Mouse (Mus musculus) CD4-positive helper T cell, adult 2 months (primary cell): ENCODE results near the gene Ces1b.

Experiments
- DNase-seq: peaks from one replicate; pipeline ENCODE4 v3.0.0-alpha.2; 2012; ENCODE audit warnings: low read depth, missing footprints, low spot score

Ces1b gene

DNA sequence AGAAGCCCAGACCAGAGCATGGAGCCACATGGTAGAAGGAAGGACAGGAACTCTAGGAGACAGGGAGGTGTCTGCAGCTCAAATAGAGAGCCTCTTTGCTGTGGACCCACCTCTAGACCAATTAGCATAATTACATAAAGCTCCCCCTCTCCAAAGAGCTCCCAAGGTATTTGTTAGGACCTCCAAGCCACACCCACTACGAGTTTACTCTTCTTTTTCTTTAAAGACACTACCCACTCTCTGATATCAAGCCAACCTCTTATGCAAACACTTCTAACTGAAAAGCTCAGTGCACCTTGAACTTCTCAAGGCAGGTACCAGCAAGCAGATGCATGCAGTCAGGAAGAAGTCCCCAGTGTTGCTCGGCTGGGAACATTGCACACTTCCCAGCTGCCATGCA, at the start of gene Ces1b:
Gene Ces1b (minus strand): TSS at position 131 of the 400 bp plus-strand sequence.
- no peak for DNase-seq

DNA sequence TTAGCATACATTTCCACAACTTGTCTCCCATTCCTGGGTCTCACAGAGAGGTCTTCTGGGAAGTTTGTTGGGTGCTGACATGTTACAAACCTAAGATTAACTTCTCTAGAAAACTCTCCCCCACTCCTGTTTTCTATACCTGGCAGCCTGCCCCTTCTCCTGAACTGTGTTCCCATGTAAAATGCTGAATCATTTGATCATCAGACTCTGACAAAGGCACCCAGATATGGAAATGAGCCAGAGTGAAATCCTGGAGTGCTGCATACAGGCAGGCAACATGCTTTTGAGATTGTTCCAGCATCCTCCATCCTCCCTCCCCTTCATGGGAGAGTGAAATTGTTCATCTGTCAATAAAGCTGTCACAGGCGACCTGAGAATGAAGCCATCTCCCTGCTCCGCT, 46.7 kb upstream of the Ces1b start:
- DNase-seq: no peak

DNA sequence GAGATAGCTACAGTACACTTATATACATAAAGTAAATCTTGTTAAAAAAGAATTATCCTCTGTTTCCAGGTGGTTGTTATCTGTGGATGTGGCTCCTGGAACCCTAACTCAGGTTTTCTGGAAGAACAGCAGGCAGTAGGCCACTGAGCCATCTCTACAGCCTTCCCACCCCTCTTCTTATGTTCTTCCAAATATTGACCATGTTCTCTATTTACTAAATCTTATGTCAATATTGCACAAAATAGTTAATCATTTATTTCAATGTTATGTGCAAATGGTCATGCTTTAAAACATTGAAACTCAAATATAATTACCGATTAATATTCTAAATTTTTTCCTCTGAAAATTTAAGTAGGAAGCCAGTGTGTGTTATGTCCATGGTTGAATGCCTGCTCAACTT, 42.2 kb upstream of the Ces1b start:
- DNase-seq: no peak

DNA sequence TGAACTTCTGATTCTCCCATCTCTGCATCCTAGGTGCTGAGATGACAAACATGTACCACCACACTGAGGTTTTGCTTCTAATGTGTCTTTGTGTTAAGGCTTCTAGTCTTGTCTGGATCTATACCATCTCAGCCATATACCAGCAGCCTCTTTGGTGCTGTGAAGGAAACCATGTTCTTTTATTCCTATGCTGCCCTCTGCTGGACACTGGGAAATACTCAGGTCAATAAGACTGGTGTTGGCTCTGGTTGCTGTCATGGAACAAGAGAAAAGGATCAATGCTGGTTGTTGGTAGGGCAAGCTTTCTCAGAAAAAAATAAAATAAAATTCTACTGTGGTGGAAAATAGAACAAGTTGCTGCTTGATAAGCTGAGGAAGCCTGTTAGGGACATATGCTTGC, 15.6 kb upstream of the Ces1b start:
- no peak for DNase-seq

DNA sequence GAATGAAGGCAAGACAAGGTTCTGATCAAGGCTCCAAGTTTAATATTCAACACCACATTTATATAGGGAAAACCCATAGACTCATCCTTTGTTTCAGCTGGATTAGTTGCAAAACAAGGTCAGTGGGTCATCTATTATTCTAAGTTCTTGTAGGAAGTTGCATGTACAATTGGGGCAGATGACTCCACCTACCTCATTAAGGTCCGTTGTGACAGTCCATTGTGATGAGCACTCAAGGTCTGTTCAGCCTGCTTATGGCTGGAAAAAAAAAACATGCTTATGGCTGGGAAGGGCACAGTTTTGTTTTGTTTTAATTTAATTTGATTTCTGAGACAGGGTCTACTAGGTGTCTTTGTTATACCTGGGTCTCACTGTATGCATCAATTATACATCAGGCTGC, 11.5 kb upstream of the Ces1b start:
- no peak for DNase-seq

DNA sequence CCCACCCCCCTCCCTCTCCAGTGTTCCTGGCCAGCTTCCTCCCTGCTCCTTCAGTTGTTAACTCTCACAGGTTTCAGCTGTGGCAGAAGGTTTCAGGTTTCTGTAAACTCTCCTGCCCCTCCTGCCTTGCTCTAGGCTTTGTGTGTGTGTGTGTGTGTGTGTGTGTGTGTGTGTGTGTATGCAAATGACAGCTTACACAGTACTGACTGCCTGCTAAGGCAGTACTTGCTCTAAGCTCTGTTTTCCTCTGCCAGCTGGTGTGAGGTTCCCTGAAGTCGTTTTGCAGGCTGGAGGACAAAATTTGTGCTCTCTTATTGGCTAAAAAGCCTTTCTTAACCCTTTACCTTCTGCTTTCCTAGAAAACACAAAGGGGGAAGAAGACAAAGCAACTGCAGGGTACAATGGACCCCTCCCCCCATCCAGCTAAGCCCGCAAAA, 8.9 kb upstream of the Ces1b start:
- no peak for DNase-seq

DNA sequence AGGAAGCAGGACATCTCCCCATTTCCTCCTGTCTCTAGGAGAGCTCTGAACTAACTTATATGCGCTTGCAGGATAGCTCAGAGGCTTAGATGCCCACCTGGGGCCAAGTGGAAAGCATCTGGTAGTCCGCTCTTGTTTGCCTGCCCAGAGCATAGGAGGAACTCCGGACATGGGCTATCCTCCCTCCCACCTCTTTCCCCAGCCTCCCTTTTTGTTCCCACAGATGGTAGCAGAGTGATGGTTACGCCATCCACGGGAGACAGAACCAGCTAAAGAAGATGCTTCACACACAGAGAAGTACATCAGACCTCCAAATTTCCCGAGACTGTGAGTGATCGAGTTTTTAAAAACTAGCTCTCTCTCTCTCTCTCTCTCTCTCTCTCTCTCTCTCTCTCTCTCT, 8.4 kb upstream of the Ces1b start:
- DNase-seq: no peak

DNA sequence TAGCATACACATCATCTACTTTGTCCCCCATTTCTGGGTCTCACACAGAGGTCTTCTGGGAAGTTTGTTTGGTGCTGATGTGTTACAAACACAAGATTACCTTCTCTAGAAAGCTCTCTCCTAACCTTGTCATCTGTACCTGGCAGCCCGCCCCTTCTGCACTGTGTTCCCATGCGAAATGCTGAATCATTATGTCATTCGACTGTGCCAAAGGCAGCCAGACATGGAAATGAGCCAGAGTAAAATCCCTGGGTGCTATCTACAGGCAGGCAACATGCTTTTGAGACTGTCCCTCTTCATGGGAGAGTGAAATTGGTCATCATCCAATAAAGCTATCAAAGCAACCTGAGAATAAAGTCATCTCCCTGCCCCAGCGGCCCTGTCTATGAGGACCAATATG, 4.6 kb downstream of the Ces1b start:
- no peak for DNase-seq

DNA sequence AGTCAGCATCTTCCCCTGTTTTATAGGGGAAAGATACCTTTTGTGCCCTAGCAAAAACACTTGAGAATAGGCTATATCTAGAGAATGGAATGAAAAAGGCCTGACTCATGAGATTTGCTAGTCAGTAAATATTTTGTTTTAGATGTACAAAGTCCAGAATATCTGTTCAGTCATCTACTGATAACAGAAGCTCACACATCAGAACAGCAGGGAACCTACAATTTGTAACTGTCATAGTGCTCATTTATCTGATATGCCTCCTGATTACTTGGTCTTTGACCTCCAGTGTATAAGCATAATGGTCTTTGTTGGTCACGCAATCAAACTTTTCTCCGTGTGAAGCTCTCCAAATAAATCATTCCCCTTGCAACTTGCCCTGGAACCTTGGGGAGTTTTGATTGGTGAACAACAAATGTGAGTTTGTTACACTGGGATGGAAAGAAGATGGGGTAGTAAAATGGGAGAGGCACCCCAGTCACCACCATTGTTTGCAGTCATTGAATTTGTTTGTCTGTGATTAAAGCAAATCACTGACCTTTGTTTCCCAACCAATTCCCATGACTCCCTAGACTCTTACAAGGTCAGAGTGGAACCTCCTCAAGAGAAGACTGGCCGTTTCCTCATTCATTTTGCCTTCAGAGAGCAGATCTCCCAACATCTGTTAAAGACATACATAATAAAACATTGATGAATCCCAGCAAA, 16.2 kb downstream of the Ces1b start:
- no peak for DNase-seq

DNA sequence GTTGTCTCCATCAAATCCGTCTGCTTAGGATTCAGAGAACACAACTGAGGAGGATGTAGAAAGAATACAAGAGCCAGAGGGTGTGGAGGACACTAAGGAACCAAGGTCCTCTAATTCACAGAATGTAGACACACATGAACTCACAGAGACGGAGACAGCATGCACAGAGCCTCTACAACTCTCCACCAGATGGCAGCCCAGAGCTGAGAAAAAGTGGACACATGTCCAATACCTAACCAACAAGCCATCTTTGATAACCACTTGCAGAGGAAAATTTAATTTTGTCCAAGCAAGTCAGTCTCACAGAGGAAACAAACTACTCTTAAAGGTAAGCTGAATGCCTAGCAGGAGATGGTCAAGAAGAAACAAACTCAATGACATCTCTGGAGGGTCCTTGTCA, 20.6 kb downstream of the Ces1b start:
- DNase-seq: no peak

DNA sequence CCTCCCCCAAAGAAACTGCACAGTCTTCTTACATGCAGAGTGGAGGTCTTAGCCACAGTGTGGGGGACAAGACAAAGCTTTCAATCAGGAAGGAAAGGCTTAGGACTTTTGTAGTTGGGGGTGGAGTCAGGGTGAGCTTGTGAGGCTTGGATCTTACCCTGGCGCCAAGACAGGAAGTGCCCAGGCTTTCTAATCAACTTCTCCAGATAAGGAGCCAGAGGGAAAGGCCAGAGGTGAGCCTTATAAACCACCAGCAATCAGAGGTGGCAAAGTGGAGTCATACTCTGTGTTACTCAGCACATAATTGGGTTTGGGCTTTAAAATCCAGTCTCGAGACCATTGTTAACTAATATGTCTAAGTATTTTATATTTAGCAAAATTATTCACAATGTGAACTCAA, 24.6 kb downstream of the Ces1b start:
- DNase-seq: no peak

DNA sequence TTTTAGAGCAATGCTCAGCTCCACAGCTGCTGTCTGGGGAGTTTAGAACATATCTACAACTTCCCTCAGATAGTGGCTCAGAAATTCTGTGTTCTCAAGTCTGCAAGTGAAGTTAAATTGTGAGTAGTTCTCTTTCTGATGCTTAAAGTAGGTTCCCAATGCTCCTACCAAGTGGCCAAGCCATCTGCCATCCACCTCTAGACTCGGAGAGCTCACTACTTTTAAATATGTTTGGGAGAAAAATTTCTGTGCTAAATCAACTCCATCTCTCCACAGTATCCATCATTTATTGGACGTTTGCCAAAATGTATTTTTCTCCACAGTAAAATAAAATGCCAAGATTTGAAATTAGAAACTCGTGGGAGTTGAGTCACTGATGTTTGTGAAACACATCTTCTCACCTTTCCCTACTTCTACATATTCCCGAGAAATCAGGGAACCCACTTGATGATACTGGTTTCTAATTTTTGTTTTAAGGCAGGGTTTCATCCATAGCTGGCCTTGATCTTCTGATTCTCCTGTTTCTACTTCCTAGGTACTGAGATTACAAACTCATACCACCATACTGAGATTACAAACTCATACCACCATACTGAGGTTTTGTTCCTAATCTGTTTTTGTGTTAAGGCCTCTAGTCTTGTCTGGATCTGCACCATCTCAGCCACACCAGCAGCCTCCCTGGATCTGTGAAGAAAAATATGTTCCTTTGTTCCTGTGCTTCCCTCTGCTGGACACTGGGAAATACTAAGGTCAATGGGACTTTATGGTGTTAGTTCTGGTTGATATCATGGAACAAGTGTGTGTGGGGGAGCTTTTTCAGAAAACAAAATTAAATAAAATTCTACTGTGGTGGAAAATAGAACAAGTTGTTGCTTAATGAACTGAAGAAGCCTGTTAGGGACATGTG, 31.1 kb downstream of the Ces1b start:
- DNase-seq: no peak

DNA sequence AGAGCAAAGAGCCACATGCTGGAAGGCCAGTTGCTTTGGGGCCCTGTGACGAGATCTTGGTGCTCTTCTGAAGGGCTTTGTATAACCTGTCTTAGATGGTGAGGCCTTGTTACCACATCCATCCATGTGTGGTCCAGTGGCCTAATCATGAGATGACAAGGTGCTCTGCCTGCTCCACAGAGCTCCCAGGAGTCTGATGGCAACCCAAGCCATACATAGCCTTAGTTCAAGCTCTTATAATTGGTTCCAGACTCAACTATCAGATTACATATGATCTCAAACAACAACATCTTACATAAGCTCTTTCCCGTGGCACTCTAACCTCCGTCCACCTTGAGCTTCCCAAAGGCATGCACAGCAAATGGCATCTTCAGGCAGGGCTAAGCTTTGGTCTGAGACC, 31.7 kb downstream of the Ces1b start, which contains the start of gene Ces1a:
Gene Ces1a (minus strand): TSS at position 101 of the 400 bp plus-strand sequence.
- DNase-seq: no peak

DNA sequence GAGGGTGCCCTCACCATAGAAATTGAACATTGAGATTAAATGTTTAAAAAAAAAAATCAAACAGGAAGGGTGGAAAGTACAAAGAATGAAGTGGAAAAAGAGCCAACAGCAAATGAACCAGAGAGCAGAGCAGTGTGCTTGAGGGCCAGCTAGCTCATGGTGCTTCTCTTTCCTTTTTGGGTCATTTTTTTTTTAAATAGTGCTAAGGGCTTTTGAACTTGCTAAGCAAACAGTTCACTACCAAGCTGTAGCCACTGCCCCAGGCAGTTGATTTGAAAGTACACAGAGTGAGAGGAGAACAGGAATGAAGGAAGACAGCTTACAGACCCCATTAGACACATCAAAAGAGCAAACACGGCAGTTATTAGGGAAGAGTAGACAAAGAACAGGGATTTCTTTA, 36.7 kb downstream of the Ces1b start:
- no peak for DNase-seq

DNA sequence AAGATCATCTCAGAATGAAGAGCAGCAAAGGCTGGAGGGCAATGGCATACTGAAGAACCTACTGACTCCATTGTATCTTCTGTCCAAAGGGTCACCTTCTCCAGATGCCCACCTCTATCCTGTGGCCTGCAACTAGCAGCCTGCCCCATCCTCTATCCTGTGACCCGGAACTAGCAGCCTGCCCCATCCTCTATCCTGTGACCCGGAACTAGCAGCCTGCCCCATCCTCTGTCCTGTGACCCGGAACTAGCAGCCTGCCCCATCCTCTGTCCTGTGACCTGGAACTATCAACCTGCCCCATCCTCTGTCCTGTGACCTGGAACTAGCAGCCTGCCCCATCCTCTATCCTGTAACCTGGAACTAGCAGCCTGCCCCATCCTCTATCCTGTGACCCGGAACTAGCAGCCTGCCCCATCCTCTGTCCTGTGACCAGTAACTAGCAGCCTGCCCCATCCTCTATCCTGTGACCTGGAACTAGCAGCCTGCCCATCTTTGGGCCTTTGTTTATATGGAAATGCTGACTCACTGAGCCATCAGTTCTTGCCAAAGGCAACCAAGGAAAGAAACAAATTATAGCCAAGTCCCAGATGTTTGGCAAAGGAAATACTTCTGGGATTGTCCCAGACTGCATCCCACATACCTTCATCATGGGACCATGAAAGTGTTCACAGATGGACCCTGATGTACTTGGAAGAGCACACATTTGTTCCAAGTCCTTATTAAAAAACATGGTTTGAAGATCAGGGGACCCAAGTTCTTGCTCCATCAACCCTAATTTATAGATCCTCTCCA, 38.8 kb downstream of the Ces1b start:
- DNase-seq: no peak

DNA sequence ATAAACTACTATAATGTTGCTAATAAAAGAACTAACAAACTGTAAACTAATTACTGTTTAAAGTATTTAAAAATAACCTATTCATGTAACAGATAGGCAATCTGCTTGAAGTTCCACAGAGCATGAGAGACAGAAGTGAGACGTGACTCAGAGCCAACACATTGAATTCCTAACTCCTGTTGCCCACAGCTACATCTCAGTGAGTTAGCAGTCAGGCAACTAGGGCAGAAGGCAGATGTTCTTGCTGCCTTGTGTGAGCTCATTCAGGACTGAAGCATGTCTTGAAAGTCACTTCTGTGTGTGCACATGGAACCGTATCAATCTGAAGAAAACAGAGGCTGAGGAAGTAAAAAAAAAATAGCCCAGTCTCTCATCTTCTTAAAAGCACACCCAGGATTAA, 39.6 kb downstream of the Ces1b start:
- DNase-seq: no peak

DNA sequence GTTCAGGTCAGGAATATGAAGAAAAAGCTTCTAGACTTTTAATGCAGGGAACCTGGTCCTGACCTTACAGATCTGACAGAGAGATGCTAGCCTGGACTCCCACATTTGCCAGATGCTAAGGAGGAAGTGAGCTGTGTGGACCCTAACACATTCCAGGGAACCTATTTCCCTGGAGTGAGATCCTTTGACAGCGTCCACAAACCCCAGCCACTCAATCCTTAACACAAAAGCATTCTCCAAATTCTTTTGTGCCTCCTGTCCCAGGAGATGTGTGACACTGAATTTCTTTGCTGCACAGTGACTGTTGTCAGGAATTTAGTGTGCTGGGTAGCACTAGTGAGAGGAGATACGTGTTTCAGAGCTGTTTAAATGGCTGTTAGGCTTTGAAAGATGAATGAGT, 41.0 kb downstream of the Ces1b start:
- DNase-seq: no peak

DNA sequence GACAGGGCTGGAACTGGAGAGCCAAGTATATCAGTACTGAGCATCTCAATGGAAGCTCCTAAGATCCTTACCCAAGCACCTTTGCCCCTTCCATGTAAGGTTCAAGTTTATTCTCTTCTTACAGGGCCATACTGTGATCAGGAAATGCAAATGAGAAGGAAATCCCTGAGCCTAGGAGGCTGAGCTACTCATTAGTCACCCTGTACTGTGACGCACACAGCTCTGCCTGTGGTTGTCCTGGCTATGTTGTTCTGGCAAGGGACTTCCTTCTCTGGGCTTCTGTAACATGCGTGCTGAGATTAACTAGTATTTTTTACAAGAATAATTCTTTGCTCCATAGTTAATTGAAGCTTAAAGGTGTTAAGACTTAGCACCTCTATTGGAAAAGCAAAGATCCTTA, 49.2 kb downstream of the Ces1b start:
- DNase-seq: no peak

DNA sequence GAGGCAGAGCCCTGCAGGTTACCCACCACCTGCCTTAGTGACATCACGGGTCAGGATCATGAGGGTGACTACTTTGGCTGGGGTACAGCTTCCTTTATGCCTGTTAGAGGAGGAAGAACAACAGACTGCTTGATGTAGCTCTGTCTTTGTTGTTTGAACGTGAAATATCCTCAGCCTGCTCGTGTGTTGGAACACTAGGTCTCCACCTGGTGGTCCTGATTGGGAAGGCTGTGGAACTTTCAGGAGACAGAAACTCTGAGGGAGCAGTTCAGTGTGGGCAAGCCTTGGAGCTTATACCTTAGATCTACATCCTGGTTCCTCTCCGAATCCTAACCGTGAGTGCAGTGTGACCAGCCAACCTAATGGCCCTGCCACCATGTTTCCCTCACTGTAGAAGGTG, 58.1 kb downstream of the Ces1b start:
- DNase-seq: no peak

DNA sequence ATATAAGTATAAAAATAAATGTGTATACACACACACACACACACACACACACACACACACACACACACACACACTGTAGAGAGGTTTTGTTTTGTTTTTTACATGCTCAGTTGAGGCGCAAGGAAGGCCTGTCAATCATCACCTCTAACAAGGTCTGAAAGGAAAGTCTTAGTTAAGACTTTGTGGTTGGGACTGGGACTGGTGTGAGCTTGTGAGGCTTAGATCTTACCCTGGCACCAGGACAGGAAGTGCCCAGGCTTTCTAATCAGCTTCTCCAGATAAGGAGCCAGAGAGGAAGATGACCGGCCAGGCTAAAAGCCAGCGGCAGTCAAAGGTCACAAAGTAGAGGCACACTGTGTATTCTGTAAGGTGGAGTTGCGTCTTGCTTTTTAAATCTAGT, 65.5 kb downstream of the Ces1b start:
- DNase-seq: no peak

DNA sequence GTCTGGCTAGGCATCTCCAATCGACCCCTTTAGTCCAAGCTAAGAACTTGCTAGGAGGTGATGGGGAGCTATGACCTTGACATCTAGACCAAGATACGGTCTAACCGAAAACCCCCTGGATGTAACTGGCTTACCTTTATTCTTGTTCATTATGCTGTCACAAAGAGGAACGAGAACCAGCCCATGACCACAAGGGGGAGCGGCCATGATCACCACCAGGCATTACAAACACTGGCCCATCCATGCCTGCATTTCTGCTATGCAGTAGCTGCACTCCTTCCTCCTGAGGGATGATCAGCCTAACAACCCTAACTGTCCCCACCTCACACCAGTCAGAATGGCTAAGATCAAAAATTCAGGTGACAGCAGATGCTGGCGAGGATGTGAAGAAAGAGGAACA, 67.6 kb downstream of the Ces1b start:
- DNase-seq: no peak

DNA sequence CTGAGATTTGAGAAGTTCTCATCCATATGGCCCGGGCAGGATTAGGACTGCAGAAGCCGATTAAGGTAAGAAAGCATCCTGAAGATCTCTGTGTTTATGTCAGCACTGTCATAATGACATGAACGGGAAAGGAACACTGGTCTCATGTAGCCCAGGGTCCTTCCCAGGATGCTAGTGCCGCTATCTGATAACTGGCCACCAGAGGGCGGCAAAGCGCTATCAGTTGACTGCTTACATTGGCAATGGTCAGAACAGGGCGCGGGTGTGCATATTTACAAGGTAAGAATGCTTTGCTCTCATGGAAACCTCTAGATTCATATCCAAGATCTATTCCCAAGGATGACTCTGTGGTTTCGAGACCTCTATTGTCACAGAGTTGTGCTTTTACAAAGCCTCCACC, 68.4 kb downstream of the Ces1b start:
- peak; percentile 18 for DNase-seq
